Mouse (Mus musculus) kidney, embryonic 15.5 days (tissue): ENCODE measurements around the gene 9130213A22Rik. TPM values are rescaled to one million over a fixed set of nuclear protein-coding genes. Genes with fewer than 3 reads are reported as not detected.
"Not testable (repeated sequence)": the region's sequence is repeated elsewhere in the genome, so short reads cannot be mapped to it uniquely, and the experiment has no call there.

Source experiments
- ATAC-seq: fragments of 200-750 bp; cut with Nextera tagmentation; replicated peaks from 2 replicates; pipeline ENCODE4 v1.8.0; 2017; ENCODE audit warnings: moderate TSS enrichment; ENCODE audit not compliant: low FRiP score
- H3K27ac ChIP-seq: fragments of 300-500 bp; sonication (generic); 2 replicates; pipeline ENCODE4 v1.5.1; 2015; ENCODE audit warnings: mild to moderate bottlenecking, inconsistent platforms
- H3K27me3 ChIP-seq: fragments of 300-500 bp; sonication (generic); 2 replicates; pipeline ENCODE4 v1.6.1; 2015; ENCODE audit warnings: inconsistent platforms
- H3K36me3 ChIP-seq: fragments of 300-500 bp; sonication (generic); 2 replicates; pipeline ENCODE4 v1.6.1; 2015; ENCODE audit warnings: inconsistent platforms
- H3K4me1 ChIP-seq: fragments of 300-500 bp; sonication (generic); 2 replicates; pipeline ENCODE4 v1.6.1; 2015; ENCODE audit warnings: inconsistent platforms
- H3K4me2 ChIP-seq: fragments of 300-500 bp; sonication (generic); 2 replicates; pipeline ENCODE4 v1.6.1; 2015; ENCODE audit warnings: moderate library complexity, mild to moderate bottlenecking, inconsistent platforms
- H3K4me3 ChIP-seq: fragments of 300-500 bp; sonication (generic); replicated peaks from 2 replicates; pipeline ENCODE4 v1.5.1; 2015; ENCODE audit warnings: mild to moderate bottlenecking, inconsistent platforms
- H3K9ac ChIP-seq: fragments of 300-500 bp; sonication (generic); 2 replicates; pipeline ENCODE4 v1.6.1; 2015; ENCODE audit warnings: mild to moderate bottlenecking, inconsistent platforms
- H3K9me3 ChIP-seq: fragments of 300-500 bp; sonication (generic); replicated peaks from 2 replicates; pipeline ENCODE4 v1.6.1; 2016; ENCODE audit warnings: inconsistent platforms
- WGBS: fragments of 180-500 bp; shearing (Covaris S2); methylation state at CpG from one replicate; pipeline ENCODE4 v1.1.7; 2015; ENCODE audit warnings: mixed read lengths; 5-methylcytosine and 5-hydroxymethylcytosine counted together
- polyA plus RNA-seq: library from polyadenylated mRNA; unstranded; fragments of >200 nt; fragmentation: Nextera tagmentation; extraction: Ambion mirVana; gene quantifications from 2 replicates; pipeline ENCODE4 v1.2.1, GENCODE M21; 2015

Gene 9130213A22Rik
- polyA plus RNA-seq, 1 experiment from 2014 or later: 0.51 TPM

DNA sequence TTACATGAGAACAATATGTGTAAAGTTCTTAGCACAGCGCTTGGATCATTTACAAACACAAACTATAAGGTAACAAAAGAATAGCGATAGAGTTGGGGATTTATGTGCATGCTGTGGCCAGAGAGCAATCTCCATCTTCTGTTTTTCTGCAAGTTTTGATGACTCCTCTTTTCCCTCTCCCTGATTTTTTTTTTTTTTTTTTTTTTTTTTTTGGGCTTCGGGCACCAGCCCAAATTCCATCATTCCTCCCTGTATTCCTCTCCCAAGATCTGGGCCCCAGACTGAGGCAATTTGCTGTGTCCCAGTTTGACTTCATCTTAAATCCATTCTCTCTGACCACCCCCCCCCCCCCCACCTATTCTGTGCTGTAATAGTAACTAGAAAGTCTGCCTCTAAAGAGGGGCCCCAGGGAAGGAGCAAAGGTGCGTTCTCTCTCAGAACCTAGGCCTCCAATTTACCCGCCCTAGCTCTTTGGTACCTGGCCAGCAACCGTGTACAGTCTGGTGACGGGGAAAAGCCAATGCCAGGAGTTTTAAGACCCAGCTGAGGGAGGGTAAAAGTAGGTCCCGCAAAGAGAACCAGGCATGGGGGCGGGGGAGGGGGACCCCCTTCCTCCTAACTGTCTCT, 25.9 kb downstream of the 9130213A22Rik start:
- Histone ChIP-seq H3K4me1 (peaks cover 76% of the 10 kb centered on the region), H3K36me3 (peaks cover 22% of the 10 kb centered on the region), H3K27ac (peak overlapping the region; percentile 95), H3K9ac (peak overlapping the region; percentile 62), H3K4me2 (peak overlapping the region; percentile 96), H3K4me3 (peak overlapping the region; percentile 61), H3K9me3 (no peaks in the 10 kb centered on the region), H3K27me3 (no peaks in the 10 kb centered on the region)
- no peak for ATAC-seq
- WGBS: 8% methylated on average over 9 of the region's 9 CpGs

DNA sequence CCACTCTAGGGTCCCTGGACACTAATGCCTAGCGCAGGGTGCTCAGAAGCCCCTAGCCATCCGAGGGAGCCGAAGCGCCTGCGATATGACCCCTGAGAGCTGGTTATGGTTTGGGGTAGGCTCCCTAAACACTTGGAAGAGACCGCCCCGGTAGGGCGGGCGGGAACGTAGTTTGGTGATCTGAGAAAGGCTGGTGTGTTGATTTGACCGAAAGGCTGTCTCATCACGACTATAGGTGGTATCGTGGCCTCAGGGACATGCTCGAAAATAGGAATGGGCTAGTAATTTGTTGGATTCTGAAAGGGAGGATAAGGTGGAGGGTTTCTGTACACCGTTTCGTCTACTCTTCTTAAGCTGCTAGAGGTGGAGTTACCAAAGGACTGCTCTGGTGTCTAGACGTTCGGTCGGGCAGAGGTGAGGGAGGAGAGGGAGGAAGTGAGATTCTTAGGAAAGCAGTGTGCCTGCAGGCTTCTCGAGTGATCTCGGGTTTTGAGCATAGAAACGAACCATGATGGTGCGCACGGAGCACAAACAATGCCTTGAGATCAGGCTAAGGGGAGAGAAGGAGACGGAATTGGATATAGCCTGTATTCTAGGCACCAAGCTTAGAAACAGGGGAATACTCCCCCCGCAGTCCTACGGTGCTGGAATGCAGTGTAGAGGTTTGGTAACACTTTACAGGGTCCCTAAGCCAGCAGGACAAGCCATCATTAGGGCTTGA, 26.7 kb downstream of the 9130213A22Rik start:
- H3K36me3 ChIP-seq: peaks cover 22% of the 10 kb centered on the region
- WGBS: 2% methylated on average over 27 of the region's 27 CpGs
- H3K27me3 ChIP-seq: no peaks in the 10 kb centered on the region
- H3K9ac ChIP-seq: peak overlapping the region; percentile 62
- no peaks in the 10 kb centered on the region for H3K9me3 ChIP-seq
- peak overlapping the region; percentile 95 for H3K27ac ChIP-seq
- ATAC-seq: no peak
- H3K4me2 ChIP-seq: peak overlapping the region; percentile 96
- peak overlapping the region; percentile 61 for H3K4me3 ChIP-seq
- peaks cover 79% of the 10 kb centered on the region for H3K4me1 ChIP-seq

DNA sequence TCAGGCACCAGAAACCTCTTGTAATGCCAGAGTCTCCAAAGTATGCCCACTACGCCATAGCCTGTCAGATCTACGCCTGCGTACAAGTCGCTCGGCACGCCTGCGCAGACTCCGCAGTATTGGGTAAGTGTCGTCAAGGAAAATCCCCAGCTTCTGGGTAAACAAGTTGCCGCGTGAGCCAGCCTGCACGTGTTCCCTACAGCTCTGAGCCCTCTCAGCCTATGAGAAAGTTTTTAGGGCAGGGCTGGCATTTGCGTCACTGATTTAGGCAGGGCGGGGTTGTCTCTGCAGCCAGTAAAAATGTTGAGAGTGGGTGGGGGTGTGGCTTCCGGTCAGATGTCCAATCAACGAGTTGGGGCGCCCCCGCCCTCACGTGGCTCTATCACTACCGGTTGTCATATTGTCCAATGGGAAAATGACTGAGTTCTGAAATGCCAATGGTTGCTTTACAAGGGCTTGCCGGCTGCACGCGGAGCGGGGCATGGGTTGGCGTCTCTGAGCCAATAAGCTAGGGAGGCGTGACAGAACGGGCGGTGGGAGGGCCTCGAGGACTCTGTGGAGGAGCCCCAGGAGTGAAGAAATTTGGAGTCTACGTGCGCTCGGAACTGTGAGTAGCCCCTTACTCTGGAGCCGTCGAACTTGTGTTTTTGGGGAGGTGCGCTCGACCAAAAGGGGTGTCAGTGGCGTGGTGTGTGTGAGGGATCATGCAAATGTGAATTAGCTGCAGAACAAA, 27.5 kb downstream of the 9130213A22Rik start, which contains the start of gene Per1:
Per1 (plus strand) TSS at position 521 of the 733 bp plus-strand sequence.
- H3K4me2 ChIP-seq: peak within 1 kb of the TSS; percentile 96
- H3K36me3 ChIP-seq: peaks cover 29% of the 10 kb centered on the region
- H3K27ac ChIP-seq: peak within 1 kb of the TSS; percentile 95
- ATAC-seq: peak; percentile 92
- H3K4me1 ChIP-seq: peaks cover 79% of the 10 kb centered on the region
- H3K4me3 ChIP-seq: peak within 1 kb of the TSS; percentile 61
- H3K27me3 ChIP-seq: no peaks in the 10 kb centered on the region
- no peaks in the 10 kb centered on the region for H3K9me3 ChIP-seq
- WGBS: under 1% methylated on average over 37 of the region's 37 CpGs
- peak within 1 kb of the TSS; percentile 62 for H3K9ac ChIP-seq

DNA sequence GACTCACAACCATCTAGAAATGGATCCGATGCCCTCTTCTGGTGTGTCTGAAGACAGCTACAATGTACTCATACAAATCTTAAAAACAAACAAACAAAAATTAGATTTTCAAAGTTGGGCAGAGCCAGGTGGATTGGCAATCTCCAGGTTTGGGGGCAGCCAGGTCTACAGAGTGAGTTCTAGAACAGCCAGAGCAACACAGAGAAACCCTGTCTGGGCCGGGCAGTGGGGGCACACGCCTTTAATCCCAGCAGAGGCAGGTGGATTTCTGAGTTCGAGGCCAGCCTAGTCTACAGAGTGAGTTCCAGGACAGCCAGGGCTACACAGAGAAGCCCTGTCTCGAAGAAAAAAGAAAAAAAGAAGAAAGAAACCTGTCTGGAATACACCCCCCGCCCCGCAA, 28.5 kb downstream of the 9130213A22Rik start:
- not testable (repeated sequence) for ATAC-seq
- peaks cover 78% of the 10 kb centered on the region for H3K4me1 ChIP-seq

DNA sequence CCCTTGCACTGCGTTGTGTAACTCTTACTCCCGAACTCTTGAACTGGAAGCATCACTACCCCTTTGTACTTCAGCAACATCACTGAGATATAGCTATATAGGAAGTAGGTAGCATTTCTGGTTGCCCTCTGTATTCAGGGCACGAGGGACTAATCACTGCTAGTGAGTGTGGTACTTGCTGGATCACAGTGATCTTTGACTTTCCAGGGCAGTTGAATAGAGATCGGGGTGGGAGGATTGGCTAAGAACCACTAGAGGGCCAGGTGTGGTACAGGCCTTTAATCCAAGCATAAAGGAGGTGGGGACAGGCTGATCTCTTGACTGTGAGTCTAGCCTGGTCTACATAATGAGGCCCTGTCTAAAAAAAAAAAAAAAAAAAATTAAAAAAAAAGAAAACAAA, 29.5 kb downstream of the 9130213A22Rik start:
- ATAC-seq: no peak
- 89% methylated on average over 4 of the region's 4 CpGs for WGBS

More for the DNA sequence above, 28.5 kb downstream of the 9130213A22Rik start:
- 84% methylated on average over 7 of the region's 7 CpGs for WGBS
- Histone ChIP-seq H3K4me2 (peak overlapping the region; percentile 96; the same call in 1 of the 2 replicates), H3K4me3 (peak overlapping the region; percentile 61; the same call in 1 of the 2 replicates), H3K27ac (peak overlapping the region; percentile 88; the same call in 1 of the 2 replicates), H3K36me3 (peaks cover 31% of the 10 kb centered on the region)
- not testable (repeated sequence) for H3K9ac ChIP-seq, H3K9me3 ChIP-seq, H3K27me3 ChIP-seq

DNA sequence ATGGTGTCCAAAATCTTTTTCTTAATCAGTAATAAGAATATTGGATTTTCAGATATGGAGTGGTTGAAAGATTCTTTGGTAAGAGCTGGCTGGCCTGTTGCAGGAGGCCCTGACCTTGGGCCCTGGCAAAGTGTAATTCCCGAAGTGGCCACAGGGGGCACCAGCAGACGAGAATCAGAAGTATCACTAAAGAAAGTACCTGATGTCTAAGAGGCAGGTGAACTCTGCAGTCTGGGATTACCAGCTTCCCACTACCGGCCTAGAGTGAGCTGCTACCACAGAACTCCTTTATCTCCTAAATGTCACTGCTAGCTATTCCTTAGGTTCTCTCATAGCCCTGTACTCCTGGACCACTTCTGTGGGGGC, 30.0 kb downstream of the 9130213A22Rik start:
- Histone ChIP-seq H3K4me3 (no peak overlapping the region), H3K9me3 (no peaks in the 10 kb centered on the region), H3K36me3 (peaks cover 31% of the 10 kb centered on the region), H3K4me1 (peaks cover 70% of the 10 kb centered on the region), H3K4me2 (peak overlapping the region; percentile 16; the same call in 1 of the 2 replicates), H3K9ac (no peak overlapping the region), H3K27me3 (no peaks in the 10 kb centered on the region), H3K27ac (0 out of 2 replicates have a peak overlapping the region, but pooled peaks have one; percentile 41)
- ATAC-seq: no peak
- WGBS: 8% methylated on average over 3 of the region's 3 CpGs

More for the DNA sequence above, 29.5 kb downstream of the 9130213A22Rik start:
- Histone ChIP-seq H3K27me3 (no peaks in the 10 kb centered on the region), H3K4me2 (peak overlapping the region; percentile 16; the same call in 1 of the 2 replicates), H3K9ac (no peak overlapping the region), H3K27ac (no peak overlapping the region), H3K4me1 (peaks cover 71% of the 10 kb centered on the region), H3K36me3 (peaks cover 31% of the 10 kb centered on the region), H3K9me3 (no peaks in the 10 kb centered on the region), H3K4me3 (no peak overlapping the region)

DNA sequence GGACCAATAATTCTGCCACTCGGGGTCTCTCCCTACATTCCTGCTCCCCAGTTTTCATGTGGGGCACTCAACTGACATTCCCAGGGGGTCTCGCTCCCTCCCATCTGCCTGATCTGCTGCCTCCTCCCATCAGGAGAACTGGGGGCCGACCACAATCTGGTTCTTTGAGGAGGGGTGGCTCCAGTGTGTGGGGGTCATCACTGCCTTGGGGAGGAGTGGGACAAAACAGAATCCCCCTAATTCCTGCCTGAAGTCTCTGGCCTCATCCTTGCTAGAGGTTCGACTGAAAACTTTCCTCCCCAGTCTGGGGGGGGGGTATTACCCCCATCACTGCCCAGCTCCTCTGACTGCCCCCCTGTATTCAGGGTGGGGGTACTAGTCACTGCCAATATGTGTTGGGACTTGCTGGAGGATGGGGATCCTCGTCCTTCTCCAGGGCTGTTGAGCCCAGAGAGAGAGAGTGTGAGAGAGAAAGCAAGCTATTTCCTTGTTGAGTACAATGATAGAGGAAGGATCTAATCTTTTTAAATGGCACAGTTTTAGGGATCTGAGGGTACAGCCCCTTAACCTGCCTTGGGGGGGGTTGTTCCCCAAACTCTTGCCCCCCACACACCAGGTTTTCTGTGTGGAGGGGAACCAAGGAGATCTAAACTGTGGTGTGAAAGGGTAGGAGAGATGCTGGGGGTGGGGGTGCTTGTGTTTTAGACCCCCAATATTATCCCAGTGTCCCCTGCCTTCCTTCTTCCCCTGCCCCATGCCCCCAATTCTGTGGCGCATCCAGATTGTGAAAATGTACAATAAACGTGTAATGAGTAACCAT, 30.6 kb downstream of the 9130213A22Rik start:
- H3K27me3 ChIP-seq: no peaks in the 10 kb centered on the region
- H3K36me3 ChIP-seq: peaks cover 31% of the 10 kb centered on the region
- peak overlapping the region; percentile 41; the same call in 1 of the 2 replicates for H3K27ac ChIP-seq
- peaks cover 69% of the 10 kb centered on the region for H3K4me1 ChIP-seq
- H3K9ac ChIP-seq: no peak overlapping the region
- H3K9me3 ChIP-seq: no peaks in the 10 kb centered on the region
- H3K4me2 ChIP-seq: no peak overlapping the region
- no peak overlapping the region for H3K4me3 ChIP-seq
- ATAC-seq: no peak
- 60% methylated on average over 7 of the region's 7 CpGs for WGBS

DNA sequence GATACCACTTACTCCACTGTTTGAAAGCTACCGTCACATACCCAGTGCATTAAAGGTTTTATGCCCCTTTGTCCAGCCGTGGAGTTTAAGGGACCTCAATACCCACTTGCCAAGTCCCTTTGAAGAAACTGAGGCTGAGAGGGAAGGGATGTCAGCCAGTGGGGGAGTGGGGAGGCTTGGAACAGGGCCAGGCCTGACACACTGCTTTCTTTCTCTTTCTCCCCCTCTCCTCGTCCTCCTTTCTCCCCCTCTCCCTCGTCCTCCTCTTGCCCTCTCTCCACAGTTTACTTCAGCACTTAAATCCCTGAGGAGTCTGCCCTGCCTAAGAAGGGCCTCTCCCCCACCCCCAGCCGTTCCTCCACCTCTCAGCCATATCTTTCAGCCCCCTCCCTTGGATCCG, 32.0 kb downstream of the 9130213A22Rik start:
- no peaks in the 10 kb centered on the region for H3K27me3 ChIP-seq
- peaks cover 31% of the 10 kb centered on the region for H3K36me3 ChIP-seq
- H3K9ac ChIP-seq: peak overlapping the region; percentile 100; the same call in 1 of the 2 replicates
- 67% methylated on average over 6 of the region's 6 CpGs for WGBS
- no peaks in the 10 kb centered on the region for H3K9me3 ChIP-seq
- peaks cover 66% of the 10 kb centered on the region for H3K4me1 ChIP-seq
- peak overlapping the region; percentile 96 for H3K4me3 ChIP-seq
- H3K4me2 ChIP-seq: peak overlapping the region; percentile 87
- ATAC-seq: no peak
- 0 out of 2 replicates have a peak overlapping the region, but pooled peaks have one; percentile 95 for H3K27ac ChIP-seq

DNA sequence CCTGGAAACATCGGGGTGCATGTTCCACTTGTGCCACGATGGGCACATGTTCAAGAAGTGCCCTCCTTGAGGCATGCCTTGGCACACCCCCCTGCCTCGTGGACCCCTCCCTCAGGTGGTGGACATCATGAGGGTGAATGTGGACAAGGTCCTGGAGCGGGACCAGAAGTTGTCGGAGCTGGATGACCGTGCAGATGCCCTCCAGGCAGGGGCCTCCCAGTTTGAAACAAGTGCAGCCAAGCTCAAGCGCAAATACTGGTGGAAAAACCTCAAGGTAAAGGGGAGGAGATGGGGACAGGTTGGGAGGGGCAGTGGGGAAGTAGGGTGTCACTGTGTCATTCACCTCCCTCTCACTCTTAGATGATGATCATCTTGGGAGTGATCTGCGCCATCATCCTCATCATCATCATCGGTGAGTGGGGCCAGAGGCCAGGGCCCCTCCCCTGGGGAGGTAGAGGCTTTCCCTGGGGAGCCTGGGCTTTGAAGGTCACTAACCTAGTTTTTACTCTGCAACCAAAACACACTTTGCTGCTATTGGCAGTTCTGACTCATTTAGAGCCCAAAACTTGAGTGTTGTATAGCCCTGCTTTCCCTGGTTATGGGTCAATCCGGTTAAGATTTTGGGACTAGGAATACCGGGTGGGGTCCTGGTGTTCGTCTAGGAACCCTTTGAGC, 32.6 kb downstream of the 9130213A22Rik start:
- 77% methylated on average over 12 of the region's 12 CpGs for WGBS
- peaks cover 64% of the 10 kb centered on the region for H3K4me1 ChIP-seq
- H3K27ac ChIP-seq: peak overlapping the region; percentile 95; the same call in 1 of the 2 replicates
- H3K9ac ChIP-seq: peak overlapping the region; percentile 100
- H3K27me3 ChIP-seq: no peaks in the 10 kb centered on the region
- ATAC-seq: no peak
- no peaks in the 10 kb centered on the region for H3K9me3 ChIP-seq
- H3K4me3 ChIP-seq: peak overlapping the region; percentile 96
- peaks cover 31% of the 10 kb centered on the region for H3K36me3 ChIP-seq
- H3K4me2 ChIP-seq: peak overlapping the region; percentile 87

DNA sequence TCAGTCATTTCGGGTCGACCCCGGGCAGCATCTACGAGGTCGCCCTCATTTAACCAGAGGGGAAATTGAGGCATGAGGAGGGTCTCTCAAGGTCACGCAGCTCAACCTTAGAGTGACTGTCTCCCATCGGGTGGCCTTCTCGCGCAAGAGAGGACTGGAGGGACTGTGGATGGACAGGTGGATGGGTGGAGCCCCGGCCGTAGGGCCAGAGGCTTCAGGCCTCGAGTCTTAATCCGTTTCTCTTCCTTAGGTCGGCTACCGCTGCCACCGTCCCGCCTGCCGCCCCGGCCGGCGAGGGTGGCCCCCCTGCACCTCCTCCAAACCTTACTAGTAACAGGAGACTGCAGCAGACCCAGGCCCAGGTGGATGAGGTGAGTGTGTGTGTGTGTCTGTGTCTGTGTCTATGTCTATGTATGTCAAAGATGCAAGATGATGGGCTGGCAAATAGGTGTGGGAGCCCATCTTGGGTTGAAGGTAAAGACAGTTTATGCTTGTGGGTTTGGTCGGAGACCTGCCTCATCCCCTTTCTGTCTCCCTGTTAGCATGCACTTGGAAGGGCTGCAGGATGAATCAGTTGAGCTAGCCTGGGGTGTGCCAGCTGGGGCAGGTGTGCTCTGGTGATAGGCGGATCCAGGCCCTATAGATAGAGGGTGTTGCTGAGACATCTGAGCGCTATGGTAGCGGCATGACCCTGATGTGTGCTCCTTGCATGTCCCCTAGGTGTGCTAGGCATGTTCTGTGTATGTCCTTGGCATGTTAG, 33.4 kb downstream of the 9130213A22Rik start:
- WGBS: 11% methylated on average over 25 of the region's 25 CpGs
- ATAC-seq: peak; percentile 34
- peaks cover 58% of the 10 kb centered on the region for H3K4me1 ChIP-seq
- H3K27ac ChIP-seq: peak overlapping the region; percentile 95
- H3K4me2 ChIP-seq: peak overlapping the region; percentile 87
- no peaks in the 10 kb centered on the region for H3K27me3 ChIP-seq
- peaks cover 31% of the 10 kb centered on the region for H3K36me3 ChIP-seq
- peak overlapping the region; percentile 100 for H3K9ac ChIP-seq
- H3K9me3 ChIP-seq: no peaks in the 10 kb centered on the region
- peak overlapping the region; percentile 96 for H3K4me3 ChIP-seq
